Mouse (Mus musculus): ENCODE results near the gene Ppp2r5b.

DNA sequence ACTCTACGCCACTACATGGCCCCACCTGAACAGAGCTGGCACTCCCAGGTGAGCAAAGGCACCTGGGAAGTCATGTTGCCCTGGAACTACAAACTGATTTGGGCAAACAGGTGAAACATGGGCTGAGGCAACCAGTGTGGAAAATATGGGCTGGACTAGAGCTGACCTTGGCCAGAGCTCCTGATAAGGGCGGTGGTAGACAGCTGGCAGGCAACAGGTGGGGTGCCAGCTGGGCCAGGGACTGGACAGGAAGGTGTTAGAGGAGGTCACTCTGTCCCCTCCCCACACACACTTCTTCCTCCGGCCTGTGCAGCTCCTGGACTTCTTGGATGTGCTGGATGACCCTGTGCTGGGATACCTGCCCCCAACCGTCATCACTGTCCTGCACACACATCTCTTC, 17.3 kb upstream of the Ppp2r5b start:
- TF ChIP-seq CTCF (IDR thresholded peaks at IDR 0.05; ENCODE audit: control insufficient read depth, insufficient read depth, insufficient read length): no peak
- no peak for TF ChIP-seq MYOD1 (IDR thresholded peaks at IDR 0.05; ENCODE audit: control insufficient read depth, insufficient read length, low read depth)
- TF ChIP-seq MAX (IDR thresholded peaks at IDR 0.05): no peak
- TF ChIP-seq FOSL1 (IDR thresholded peaks at IDR 0.05; ENCODE audit: insufficient read depth, low read length, poor library complexity, severe bottlenecking): no peak
- no peak for TF ChIP-seq USF1 (IDR thresholded peaks at IDR 0.05; ENCODE audit: low read depth)

Data from C2C12 (cell line).